Mouse (Mus musculus): ENCODE data around the gene Tnnt1.

- TF ChIP-seq CTCF (IDR thresholded peaks at IDR 0.05) (no peak), EP300 (IDR thresholded peaks at IDR 0.05) (no peak)
Observed at GRCm38 (mm10) chr7:4496468-4496867, 19.7 kb downstream of the Tnnt1 start.
